Mouse (Mus musculus): ENCODE data around the gene Phyhipl. TPM values are rescaled to one million over a fixed set of nuclear protein-coding genes. Genes with fewer than 3 reads are reported as not detected.

Gene Phyhipl
- polyA plus RNA-seq, 1 experiment from 2014 or later: 16.1 TPM

- whole genome bisulfite sequencing: 8% methylated on average over 3 of the region's 3 CpGs
- H3K9me3 ChIP-seq (ENCODE audit: control insufficient read depth, low read length): no peaks in the 10 kb centered on the region
- no peak overlapping the region for H3K9ac ChIP-seq (ENCODE audit: low read depth, low read length)
- H3K27me3 ChIP-seq (ENCODE audit: control insufficient read depth, insufficient read depth, low read length): no peaks in the 10 kb centered on the region
- no peak overlapping the region for H3K4me2 ChIP-seq (replicated peaks; ENCODE audit: low read depth, low read length)
- no peaks in the 10 kb centered on the region for H3K36me3 ChIP-seq (ENCODE audit: control insufficient read depth, insufficient read depth, low read length)
- 0 out of 2 replicates have a peak, but pooled peaks cover 7% of the 10 kb centered on the region for H3K4me1 ChIP-seq (ENCODE audit: control insufficient read depth, insufficient read depth, low read length)
- no peak overlapping the region for H3K4me3 ChIP-seq (ENCODE audit: low read length)
- no peak for ATAC-seq (ENCODE audit: low FRiP score, low TSS enrichment)
- H3K27ac ChIP-seq (ENCODE audit: low read depth, low read length): no peak overlapping the region
Measured at GRCm38 (mm10) chr10:70686505-70686904, 30.7 kb upstream of the Phyhipl start.

GRCm38 (mm10) chr10:70683508-70683907, 27.7 kb upstream of the Phyhipl start:
- 88% methylated on average over 4 of the region's 4 CpGs for WGBS

DNA sequence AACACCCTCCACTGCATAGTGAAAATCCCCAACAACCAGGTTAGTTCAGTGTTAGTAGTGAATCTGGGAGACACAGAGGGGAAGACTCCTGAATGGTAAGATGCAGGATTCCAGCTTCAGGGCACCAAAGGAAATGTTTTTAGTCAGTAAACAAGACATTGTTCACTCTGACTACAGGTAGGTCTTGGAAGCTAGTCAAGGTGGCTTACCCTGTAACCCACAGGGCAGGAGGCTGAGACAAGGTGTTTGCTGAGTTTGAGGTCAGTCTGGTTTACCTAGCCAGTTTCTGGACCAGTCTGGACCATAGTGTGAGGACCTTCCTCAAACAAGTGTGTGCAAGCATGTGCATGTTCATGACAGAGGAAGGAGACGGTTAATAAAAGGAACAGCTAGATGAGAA, 22.2 kb upstream of the Phyhipl start:
- Histone ChIP-seq H3K4me2 (replicated peaks; ENCODE audit: low read depth, low read length) (no peak overlapping the region), H3K27me3 (ENCODE audit: control insufficient read depth, insufficient read depth, low read length) (no peaks in the 10 kb centered on the region), H3K27ac (ENCODE audit: low read depth, low read length) (no peak overlapping the region), H3K36me3 (ENCODE audit: control insufficient read depth, insufficient read depth, low read length) (no peaks in the 10 kb centered on the region), H3K4me3 (ENCODE audit: low read length) (no peak overlapping the region), H3K4me1 (ENCODE audit: control insufficient read depth, insufficient read depth, low read length) (no peaks in the 10 kb centered on the region), H3K9me3 (ENCODE audit: control insufficient read depth, low read length) (no peaks in the 10 kb centered on the region), H3K9ac (ENCODE audit: low read depth, low read length) (no peak overlapping the region)
- WGBS: 94% methylated on average over 1 of the region's 1 CpGs
- no peak for ATAC-seq (ENCODE audit: low FRiP score, low TSS enrichment)

More at GRCm38 (mm10) chr10:70683508-70683907, 27.7 kb upstream of the Phyhipl start:
- no peak overlapping the region for H3K27ac ChIP-seq (ENCODE audit: low read depth, low read length)
- no peaks in the 10 kb centered on the region for H3K36me3 ChIP-seq (ENCODE audit: control insufficient read depth, insufficient read depth, low read length)
- no peaks in the 10 kb centered on the region for H3K9me3 ChIP-seq (ENCODE audit: control insufficient read depth, low read length)
- H3K4me1 ChIP-seq (ENCODE audit: control insufficient read depth, insufficient read depth, low read length): 0 out of 2 replicates have a peak, but pooled peaks cover 4% of the 10 kb centered on the region
- no peak overlapping the region for H3K4me2 ChIP-seq (replicated peaks; ENCODE audit: low read depth, low read length)
- no peak overlapping the region for H3K4me3 ChIP-seq (ENCODE audit: low read length)
- no peak for ATAC-seq (ENCODE audit: low FRiP score, low TSS enrichment)
- H3K27me3 ChIP-seq (ENCODE audit: control insufficient read depth, insufficient read depth, low read length): no peaks in the 10 kb centered on the region
- no peak overlapping the region for H3K9ac ChIP-seq (ENCODE audit: low read depth, low read length)

DNA sequence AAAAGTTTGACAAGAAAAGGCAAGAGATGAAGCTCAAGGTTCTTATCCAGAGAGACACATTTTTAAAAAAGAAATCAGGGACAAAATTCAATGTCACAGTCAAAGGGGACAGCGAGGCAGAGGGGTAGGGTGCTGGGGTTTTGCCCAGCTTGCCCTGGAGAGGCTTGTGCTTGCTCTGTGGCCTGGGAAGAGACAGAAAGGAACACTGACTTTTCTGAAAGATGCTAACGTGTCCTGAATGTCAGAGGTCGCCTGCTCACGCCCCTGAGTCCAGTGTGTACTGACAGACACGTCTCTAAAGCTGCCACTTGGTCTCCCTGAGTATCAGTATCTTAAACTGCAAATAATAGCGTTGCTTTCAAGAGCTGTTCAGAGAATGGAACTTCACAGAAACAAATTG, 507 bp upstream of the Phyhipl start:
- Histone ChIP-seq H3K36me3 (ENCODE audit: control insufficient read depth, insufficient read depth, low read length) (no peaks in the 10 kb centered on the region), H3K4me3 (ENCODE audit: low read length) (no peak overlapping the region), H3K27ac (ENCODE audit: low read depth, low read length) (peak overlapping the region; percentile 38; the same call in 1 of the 2 replicates), H3K27me3 (ENCODE audit: control insufficient read depth, insufficient read depth, low read length) (no peaks in the 10 kb centered on the region), H3K9me3 (ENCODE audit: control insufficient read depth, low read length) (0 out of 2 replicates have a peak, but pooled peaks cover 4% of the 10 kb centered on the region), H3K4me1 (ENCODE audit: control insufficient read depth, insufficient read depth, low read length) (no peaks in the 10 kb centered on the region), H3K4me2 (replicated peaks; ENCODE audit: low read depth, low read length) (no peak overlapping the region), H3K9ac (ENCODE audit: low read depth, low read length) (no peak overlapping the region)
- 42% methylated on average over 6 of the region's 6 CpGs for WGBS
- ATAC-seq (ENCODE audit: low FRiP score, low TSS enrichment): no peak

DNA sequence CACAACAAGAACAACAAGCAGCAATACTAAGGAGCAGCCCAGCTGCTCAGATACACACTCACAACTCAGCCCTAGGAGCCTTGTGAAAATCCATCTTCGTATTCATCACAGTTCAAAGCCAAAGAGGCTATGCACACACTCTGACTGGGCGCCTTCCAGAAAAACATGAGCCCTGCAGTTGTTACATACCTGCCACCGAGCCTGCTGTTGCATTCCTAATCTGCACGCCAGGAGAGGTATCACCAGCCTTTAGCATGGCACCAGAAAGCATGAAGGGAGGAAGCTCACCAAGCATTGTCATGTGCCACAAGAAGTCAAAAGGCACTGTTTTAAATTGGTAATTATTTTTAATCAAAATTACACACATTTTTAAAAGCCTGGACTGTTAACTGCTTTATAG, 1.1 kb downstream of the Phyhipl start:
- H3K4me2 ChIP-seq (replicated peaks; ENCODE audit: low read depth, low read length): no peak overlapping the region
- no peak overlapping the region for H3K27ac ChIP-seq (ENCODE audit: low read depth, low read length)
- ATAC-seq (ENCODE audit: low FRiP score, low TSS enrichment): no peak
- H3K4me1 ChIP-seq (ENCODE audit: control insufficient read depth, insufficient read depth, low read length): no peaks in the 10 kb centered on the region
- H3K9ac ChIP-seq (ENCODE audit: low read depth, low read length): no peak overlapping the region
- H3K36me3 ChIP-seq (ENCODE audit: control insufficient read depth, insufficient read depth, low read length): no peaks in the 10 kb centered on the region
- WGBS: 72% methylated on average over 4 of the region's 4 CpGs
- H3K27me3 ChIP-seq (ENCODE audit: control insufficient read depth, insufficient read depth, low read length): no peaks in the 10 kb centered on the region
- H3K9me3 ChIP-seq (ENCODE audit: control insufficient read depth, low read length): no peaks in the 10 kb centered on the region
- H3K4me3 ChIP-seq (ENCODE audit: low read length): no peak overlapping the region

DNA sequence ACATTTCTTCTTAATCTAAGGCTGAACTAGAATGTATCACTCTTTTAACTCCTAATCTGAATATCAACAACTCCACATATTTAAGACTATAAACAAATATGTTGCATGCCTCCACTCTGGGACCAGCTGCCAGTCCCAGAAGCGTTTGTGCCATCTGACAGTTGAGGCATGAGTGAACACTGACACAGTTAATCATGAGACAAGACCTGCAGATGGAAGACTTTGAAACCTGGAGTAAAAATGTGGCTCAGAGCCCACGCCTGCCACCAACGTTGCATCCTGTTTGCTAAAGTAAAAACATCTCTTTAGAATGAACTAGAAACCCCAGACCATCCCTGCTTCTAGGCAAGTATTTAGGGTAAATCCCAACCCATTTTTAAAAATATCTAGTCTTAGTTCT, 1.6 kb downstream of the Phyhipl start:
- Histone ChIP-seq H3K27me3 (ENCODE audit: control insufficient read depth, insufficient read depth, low read length) (no peaks in the 10 kb centered on the region), H3K4me2 (replicated peaks; ENCODE audit: low read depth, low read length) (no peak overlapping the region)
- WGBS: 69% methylated on average over 3 of the region's 3 CpGs

DNA sequence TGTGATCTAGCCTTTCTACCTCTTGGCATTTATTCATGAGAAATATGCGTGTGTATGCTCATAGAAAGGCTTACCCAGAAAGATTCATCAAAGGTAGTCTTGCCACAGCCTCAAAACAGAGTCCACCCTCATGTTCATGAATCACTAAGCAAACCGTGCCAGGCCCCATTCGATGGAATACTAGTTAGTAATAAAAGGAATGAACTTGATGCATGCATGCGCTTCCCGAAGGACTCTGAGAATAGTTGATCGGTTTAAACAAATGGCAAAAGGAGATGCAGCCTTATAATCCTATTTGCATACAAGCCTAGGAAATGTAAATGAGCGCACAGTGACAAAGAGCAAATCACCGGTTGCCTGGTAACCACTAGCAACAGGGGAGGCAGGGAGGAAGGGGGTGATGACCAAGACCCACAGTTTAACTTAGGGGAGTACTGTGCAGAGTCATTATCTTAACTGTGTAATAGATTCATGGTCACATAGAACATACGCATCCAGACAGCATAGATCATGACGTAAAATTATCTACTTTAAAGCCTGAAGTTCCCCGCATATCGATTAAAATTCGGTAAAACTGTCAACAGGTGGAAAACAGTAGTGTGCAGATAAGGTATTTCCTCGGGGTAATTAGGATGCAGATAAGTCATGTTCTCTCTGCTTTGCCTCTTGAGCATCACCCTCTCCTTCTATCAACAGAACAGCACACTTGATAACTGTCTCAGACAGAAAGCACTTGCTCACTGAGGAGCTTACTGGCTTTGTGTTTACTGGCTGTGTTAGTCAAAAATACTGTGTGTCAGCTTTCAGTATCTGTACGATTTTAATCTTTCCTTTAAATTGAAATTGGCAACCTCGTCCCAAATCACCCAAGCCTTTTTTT, 3.8 kb downstream of the Phyhipl start:
- Histone ChIP-seq H3K9me3 (ENCODE audit: control insufficient read depth, low read length) (no peaks in the 10 kb centered on the region), H3K4me1 (ENCODE audit: control insufficient read depth, insufficient read depth, low read length) (no peaks in the 10 kb centered on the region), H3K4me2 (replicated peaks; ENCODE audit: low read depth, low read length) (no peak overlapping the region), H3K27me3 (ENCODE audit: control insufficient read depth, insufficient read depth, low read length) (no peaks in the 10 kb centered on the region), H3K9ac (ENCODE audit: low read depth, low read length) (no peak overlapping the region), H3K27ac (ENCODE audit: low read depth, low read length) (no peak overlapping the region), H3K4me3 (ENCODE audit: low read length) (no peak overlapping the region), H3K36me3 (ENCODE audit: control insufficient read depth, insufficient read depth, low read length) (no peaks in the 10 kb centered on the region)
- WGBS: 61% methylated on average over 16 of the region's 16 CpGs
- no peak for ATAC-seq (ENCODE audit: low FRiP score, low TSS enrichment)

More for the DNA sequence above, 1.6 kb downstream of the Phyhipl start:
- ATAC-seq (ENCODE audit: low FRiP score, low TSS enrichment): no peak
- H3K27ac ChIP-seq (ENCODE audit: low read depth, low read length): no peak overlapping the region
- H3K36me3 ChIP-seq (ENCODE audit: control insufficient read depth, insufficient read depth, low read length): no peaks in the 10 kb centered on the region
- no peaks in the 10 kb centered on the region for H3K9me3 ChIP-seq (ENCODE audit: control insufficient read depth, low read length)
- no peak overlapping the region for H3K4me3 ChIP-seq (ENCODE audit: low read length)
- H3K4me1 ChIP-seq (ENCODE audit: control insufficient read depth, insufficient read depth, low read length): no peaks in the 10 kb centered on the region
- no peak overlapping the region for H3K9ac ChIP-seq (ENCODE audit: low read depth, low read length)

GRCm38 (mm10) chr10:70648831-70649230, 6.9 kb downstream of the Phyhipl start:
- no peak for ATAC-seq (ENCODE audit: low FRiP score, low TSS enrichment)

DNA sequence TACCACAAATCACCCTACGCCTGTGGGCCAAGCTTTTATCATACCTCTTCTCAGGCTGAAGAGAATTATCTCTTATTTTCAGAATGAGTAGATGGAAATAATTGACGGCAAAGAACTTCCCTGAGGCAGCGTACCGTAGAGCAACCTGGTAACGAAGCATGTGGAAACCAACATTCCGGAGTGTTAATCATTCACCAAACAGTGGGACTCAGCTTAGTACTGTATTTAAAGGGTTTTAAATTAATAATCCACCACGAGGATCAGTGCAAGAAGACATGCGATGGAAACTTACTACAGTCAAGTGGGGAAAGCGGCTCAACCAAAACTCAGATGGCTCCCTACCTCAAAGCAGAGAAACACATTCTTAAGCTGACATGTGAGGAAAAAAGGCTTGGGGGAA, 12.6 kb downstream of the Phyhipl start:
- H3K9me3 ChIP-seq (ENCODE audit: control insufficient read depth, low read length): no peaks in the 10 kb centered on the region
- H3K4me3 ChIP-seq (ENCODE audit: low read length): no peak overlapping the region
- WGBS: 71% methylated on average over 9 of the region's 9 CpGs
- H3K36me3 ChIP-seq (ENCODE audit: control insufficient read depth, insufficient read depth, low read length): no peaks in the 10 kb centered on the region
- H3K9ac ChIP-seq (ENCODE audit: low read depth, low read length): no peak overlapping the region
- H3K27me3 ChIP-seq (ENCODE audit: control insufficient read depth, insufficient read depth, low read length): no peaks in the 10 kb centered on the region
- ATAC-seq (ENCODE audit: low FRiP score, low TSS enrichment): peak; percentile 82; the same call in 1 of the 2 replicates
- H3K27ac ChIP-seq (ENCODE audit: low read depth, low read length): peak overlapping the region; percentile 80
- no peaks in the 10 kb centered on the region for H3K4me1 ChIP-seq (ENCODE audit: control insufficient read depth, insufficient read depth, low read length)
- no peak overlapping the region for H3K4me2 ChIP-seq (replicated peaks; ENCODE audit: low read depth, low read length)

More at GRCm38 (mm10) chr10:70648831-70649230, 6.9 kb downstream of the Phyhipl start:
- H3K9ac ChIP-seq (ENCODE audit: low read depth, low read length): no peak overlapping the region
- H3K4me3 ChIP-seq (ENCODE audit: low read length): no peak overlapping the region
- H3K36me3 ChIP-seq (ENCODE audit: control insufficient read depth, insufficient read depth, low read length): no peaks in the 10 kb centered on the region
- H3K9me3 ChIP-seq (ENCODE audit: control insufficient read depth, low read length): no peaks in the 10 kb centered on the region
- H3K4me2 ChIP-seq (replicated peaks; ENCODE audit: low read depth, low read length): no peak overlapping the region
- WGBS: 75% methylated on average over 5 of the region's 5 CpGs
- H3K4me1 ChIP-seq (ENCODE audit: control insufficient read depth, insufficient read depth, low read length): no peaks in the 10 kb centered on the region
- no peaks in the 10 kb centered on the region for H3K27me3 ChIP-seq (ENCODE audit: control insufficient read depth, insufficient read depth, low read length)
- H3K27ac ChIP-seq (ENCODE audit: low read depth, low read length): no peak overlapping the region
